Mouse (Mus musculus): ENCODE results near the gene Cntrob. TPM values are rescaled to one million over a fixed set of nuclear protein-coding genes. Genes with fewer than 3 reads are reported as not detected.

Cntrob gene
- 23.4 and 24.5 TPM in 2 replicates for polyA plus RNA-seq (2014; fragmentation: Nextera tagmentation; extraction: Ambion mirVana)

- peak within 1 kb of the TSS; percentile 87 for H3K9ac ChIP-seq (ENCODE audit: low read length)
- H3K27me3 ChIP-seq (ENCODE audit: control insufficient read depth, insufficient read depth, low read length): peaks cover 15% of the 10 kb centered on the region
- peak within 1 kb of the TSS; percentile 84 for H3K27ac ChIP-seq (replicated peaks; ENCODE audit: low read depth, low read length)
- ATAC-seq (ENCODE audit: insufficient number of reproducible peaks, low FRiP score, low TSS enrichment, low read depth): peak; percentile 90
- under 1% methylated on average over 30 of the region's 30 CpGs for WGBS
- peak; percentile 99 for DNase-seq (ENCODE audit: low spot score)
- no peaks in the 10 kb centered on the region for H3K9me3 ChIP-seq (ENCODE audit: control insufficient read depth, low read length)
- peak within 1 kb of the TSS; percentile 84 for H3K4me2 ChIP-seq (ENCODE audit: low read depth, severe bottlenecking)
- peaks cover 19% of the 10 kb centered on the region for H3K4me1 ChIP-seq (ENCODE audit: control insufficient read depth, insufficient read depth, low read length)
- peaks cover 4% of the 10 kb centered on the region for H3K36me3 ChIP-seq (ENCODE audit: control insufficient read depth, insufficient read depth, low read length)
- peak within 1 kb of the TSS; percentile 67 for H3K4me3 ChIP-seq (ENCODE audit: low read depth, low read length)
Observed at GRCm38 (mm10) chr11:69323667-69324111, at the start of gene Cntrob, which contains the start of gene Trappc1. Gene Cntrob (minus strand): TSS chr11:69323775. Gene Trappc1 (plus strand): TSS chr11:69323980.

- ATAC-seq (ENCODE audit: insufficient number of reproducible peaks, low FRiP score, low TSS enrichment, low read depth) (no peak), DNase-seq (ENCODE audit: low spot score) (no peak)
- Histone ChIP-seq H3K9ac (ENCODE audit: low read length) (no peak overlapping the region), H3K36me3 (ENCODE audit: control insufficient read depth, insufficient read depth, low read length) (peaks cover 2% of the 10 kb centered on the region; the same call in 1 of the 2 replicates), H3K4me3 (ENCODE audit: low read depth, low read length) (no peak overlapping the region), H3K9me3 (ENCODE audit: control insufficient read depth, low read length) (no peaks in the 10 kb centered on the region), H3K27me3 (ENCODE audit: control insufficient read depth, insufficient read depth, low read length) (no peaks in the 10 kb centered on the region), H3K4me2 (ENCODE audit: low read depth, severe bottlenecking) (no peak overlapping the region), H3K4me1 (ENCODE audit: control insufficient read depth, insufficient read depth, low read length) (peaks cover 9% of the 10 kb centered on the region), H3K27ac (replicated peaks; ENCODE audit: low read depth, low read length) (no peak overlapping the region)
- 61% methylated on average over 3 of the region's 3 CpGs for WGBS
Observed at GRCm38 (mm10) chr11:69372780-69373170, 49.2 kb upstream of the Cntrob start.

GRCm38 (mm10) chr11:69372056-69372779, 48.6 kb upstream of the Cntrob start:
- Histone ChIP-seq H3K4me1 (ENCODE audit: control insufficient read depth, insufficient read depth, low read length) (peaks cover 9% of the 10 kb centered on the region), H3K4me3 (ENCODE audit: low read depth, low read length) (no peak overlapping the region), H3K27me3 (ENCODE audit: control insufficient read depth, insufficient read depth, low read length) (no peaks in the 10 kb centered on the region), H3K9ac (ENCODE audit: low read length) (no peak overlapping the region), H3K27ac (replicated peaks; ENCODE audit: low read depth, low read length) (0 out of 2 replicates have a peak overlapping the region, but pooled peaks have one; percentile 5), H3K9me3 (ENCODE audit: control insufficient read depth, low read length) (no peaks in the 10 kb centered on the region), H3K36me3 (ENCODE audit: control insufficient read depth, insufficient read depth, low read length) (peaks cover 2% of the 10 kb centered on the region; the same call in 1 of the 2 replicates), H3K4me2 (ENCODE audit: low read depth, severe bottlenecking) (peak overlapping the region; percentile 3; the same call in 1 of the 2 replicates)
- WGBS: 65% methylated on average over 12 of the region's 12 CpGs
- ATAC-seq (ENCODE audit: insufficient number of reproducible peaks, low FRiP score, low TSS enrichment, low read depth) (no peak), DNase-seq (ENCODE audit: low spot score) (no peak)

DNA sequence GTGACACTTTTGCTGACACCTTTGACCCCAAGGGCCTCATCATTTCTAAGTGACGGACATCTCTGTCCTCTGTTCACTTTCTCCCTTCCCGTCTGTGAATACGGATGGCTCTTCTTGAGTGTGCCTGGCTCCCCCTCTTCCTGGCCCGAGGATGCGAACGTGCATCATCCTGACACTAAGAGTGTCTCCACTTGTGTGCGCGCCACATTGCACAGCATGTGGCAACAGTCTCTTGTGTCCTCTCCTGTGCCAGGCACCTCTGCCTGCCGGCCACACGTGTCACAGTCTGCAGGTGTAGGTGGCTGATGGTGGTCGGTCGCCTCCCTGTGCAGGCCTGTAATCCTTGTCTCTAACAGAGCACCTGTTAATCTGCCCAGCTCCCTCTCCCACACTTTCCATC, 48.0 kb upstream of the Cntrob start:
- WGBS: 60% methylated on average over 12 of the region's 12 CpGs
- Histone ChIP-seq H3K27me3 (ENCODE audit: control insufficient read depth, insufficient read depth, low read length) (no peaks in the 10 kb centered on the region), H3K9ac (ENCODE audit: low read length) (no peak overlapping the region), H3K4me1 (ENCODE audit: control insufficient read depth, insufficient read depth, low read length) (peaks cover 9% of the 10 kb centered on the region), H3K4me3 (ENCODE audit: low read depth, low read length) (no peak overlapping the region), H3K9me3 (ENCODE audit: control insufficient read depth, low read length) (no peaks in the 10 kb centered on the region), H3K27ac (replicated peaks; ENCODE audit: low read depth, low read length) (no peak overlapping the region), H3K36me3 (ENCODE audit: control insufficient read depth, insufficient read depth, low read length) (peaks cover 2% of the 10 kb centered on the region; the same call in 1 of the 2 replicates), H3K4me2 (ENCODE audit: low read depth, severe bottlenecking) (0 out of 2 replicates have a peak overlapping the region, but pooled peaks have one; percentile 3)
- ATAC-seq (ENCODE audit: insufficient number of reproducible peaks, low FRiP score, low TSS enrichment, low read depth) (no peak), DNase-seq (ENCODE audit: low spot score) (no peak)

DNA sequence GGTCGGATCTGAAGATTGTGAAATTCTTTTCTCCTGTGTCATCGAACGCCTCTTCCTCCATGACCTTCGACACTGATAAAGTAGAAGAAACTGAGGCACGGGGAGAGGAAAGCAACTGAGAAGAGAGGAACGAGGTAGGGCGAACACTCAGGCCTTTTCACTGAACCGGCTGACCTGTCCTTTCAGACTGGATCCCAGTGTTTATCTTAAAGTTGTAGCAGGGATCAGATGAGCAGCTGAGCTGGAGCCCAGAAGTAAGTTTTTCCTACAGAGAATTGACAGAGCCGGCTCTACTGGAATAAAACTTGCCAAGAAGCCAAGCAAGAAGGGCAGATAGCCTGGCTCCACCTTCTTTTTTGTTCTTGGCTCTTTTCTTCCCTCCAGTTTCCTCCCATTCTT, 47.2 kb upstream of the Cntrob start:
- H3K9ac ChIP-seq (ENCODE audit: low read length): peak overlapping the region; percentile 23; the same call in 1 of the 2 replicates
- H3K4me3 ChIP-seq (ENCODE audit: low read depth, low read length): no peak overlapping the region

DNA sequence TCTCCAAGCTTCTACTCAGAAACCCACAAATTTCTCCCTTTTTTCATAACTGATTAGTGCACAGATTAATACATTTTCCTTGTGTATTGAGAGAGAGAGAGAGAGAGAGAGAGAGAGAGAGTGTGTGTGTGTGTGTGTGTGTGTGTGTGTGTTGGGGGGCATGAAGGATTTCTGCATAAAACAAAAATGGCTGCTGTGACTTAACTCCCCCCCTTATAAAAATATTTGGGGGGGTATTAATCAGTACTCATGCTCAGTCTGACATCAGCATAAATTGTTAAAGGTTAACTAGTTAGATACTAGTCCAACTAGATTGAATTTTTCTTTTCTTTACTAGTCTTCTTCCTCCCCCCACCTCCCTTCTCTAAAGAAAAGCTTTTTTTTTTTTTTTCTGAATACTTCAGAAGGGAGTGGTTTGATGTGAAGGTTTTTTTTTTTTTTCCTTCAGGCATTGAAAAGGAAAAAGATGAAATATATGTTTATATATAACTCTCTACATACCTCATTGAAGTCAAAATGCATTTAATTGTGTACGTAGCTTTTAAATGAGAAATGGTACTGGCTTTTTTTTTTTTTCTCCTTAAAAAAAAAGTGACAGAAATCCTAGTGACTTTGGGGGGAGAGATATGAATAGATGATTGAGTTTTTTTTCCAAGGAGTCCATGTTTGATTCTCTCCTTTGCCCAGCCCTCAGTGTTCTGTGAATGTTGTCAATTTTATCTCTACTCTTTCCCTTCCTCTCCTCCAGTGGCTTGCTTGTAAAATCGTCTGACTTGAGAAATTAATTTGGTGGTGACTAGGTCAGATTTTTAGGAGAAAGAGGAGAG, 46.6 kb upstream of the Cntrob start:
- ATAC-seq (ENCODE audit: insufficient number of reproducible peaks, low FRiP score, low TSS enrichment, low read depth): no peak
- no peak overlapping the region for H3K27ac ChIP-seq (replicated peaks; ENCODE audit: low read depth, low read length)
- DNase-seq (ENCODE audit: low spot score): no peak

More for the DNA sequence above, 47.2 kb upstream of the Cntrob start:
- no peak for ATAC-seq (ENCODE audit: insufficient number of reproducible peaks, low FRiP score, low TSS enrichment, low read depth)
- H3K9me3 ChIP-seq (ENCODE audit: control insufficient read depth, low read length): no peaks in the 10 kb centered on the region
- peaks cover 13% of the 10 kb centered on the region for H3K4me1 ChIP-seq (ENCODE audit: control insufficient read depth, insufficient read depth, low read length)
- H3K4me2 ChIP-seq (ENCODE audit: low read depth, severe bottlenecking): peak overlapping the region; percentile 15; the same call in 1 of the 2 replicates
- DNase-seq (ENCODE audit: low spot score): no peak
- H3K27ac ChIP-seq (replicated peaks; ENCODE audit: low read depth, low read length): no peak overlapping the region
- whole genome bisulfite sequencing: 33% methylated on average over 9 of the region's 9 CpGs
- H3K27me3 ChIP-seq (ENCODE audit: control insufficient read depth, insufficient read depth, low read length): no peaks in the 10 kb centered on the region
- H3K36me3 ChIP-seq (ENCODE audit: control insufficient read depth, insufficient read depth, low read length): peaks cover 2% of the 10 kb centered on the region; the same call in 1 of the 2 replicates

DNA sequence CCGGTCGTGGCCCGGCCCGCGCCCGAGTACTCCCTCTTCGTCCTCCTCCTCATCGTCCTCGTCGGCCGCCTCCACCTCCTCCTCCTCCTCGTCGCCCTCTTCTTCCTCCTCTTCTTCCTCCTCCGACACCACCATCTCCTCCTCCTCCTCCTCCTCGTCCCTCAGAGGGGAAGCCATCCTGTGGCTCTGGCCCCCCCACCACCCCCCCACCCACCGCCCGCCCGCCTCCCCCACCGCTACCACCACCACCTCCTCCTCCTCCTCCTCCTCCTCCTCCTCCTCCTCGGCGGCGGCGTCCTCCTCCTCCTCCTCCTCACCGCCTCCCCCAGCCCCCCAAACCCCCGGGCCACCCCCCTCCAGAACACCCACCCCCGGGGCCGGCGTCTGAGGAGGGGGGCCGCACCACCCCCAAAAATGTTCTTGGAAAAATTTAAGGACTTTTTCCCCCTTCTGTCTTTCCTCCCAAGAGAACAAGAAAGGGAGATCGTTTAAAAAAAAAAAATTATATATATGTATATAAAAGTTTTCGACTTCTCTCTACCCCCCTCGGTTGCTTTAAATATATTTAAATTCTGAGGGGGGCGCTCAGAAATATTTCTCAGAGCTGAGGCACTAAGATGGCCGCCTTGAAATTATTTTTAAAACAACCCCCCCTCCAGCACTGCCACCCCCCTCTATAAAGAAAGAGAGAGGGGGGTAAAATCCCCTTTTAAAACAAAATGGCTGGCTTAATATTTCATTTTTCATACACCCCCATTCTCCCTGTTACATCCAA, 45.8 kb upstream of the Cntrob start, which contains the start of gene Chd3:
Gene Chd3, minus strand, starts transcription at position 192 of the 775 bp plus-strand sequence.
- 5% methylated on average over 21 of the region's 34 CpGs for WGBS
- Histone ChIP-seq H3K36me3 (ENCODE audit: control insufficient read depth, insufficient read depth, low read length) (peaks cover 2% of the 10 kb centered on the region; the same call in 1 of the 2 replicates), H3K9me3 (ENCODE audit: control insufficient read depth, low read length) (no peaks in the 10 kb centered on the region), H3K4me2 (ENCODE audit: low read depth, severe bottlenecking) (peak within 1 kb of the TSS; percentile 94), H3K9ac (ENCODE audit: low read length) (peak within 1 kb of the TSS; percentile 99), H3K4me3 (ENCODE audit: low read depth, low read length) (peak within 1 kb of the TSS; percentile 87), H3K4me1 (ENCODE audit: control insufficient read depth, insufficient read depth, low read length) (peaks cover 27% of the 10 kb centered on the region), H3K27me3 (ENCODE audit: control insufficient read depth, insufficient read depth, low read length) (no peaks in the 10 kb centered on the region), H3K27ac (replicated peaks; ENCODE audit: low read depth, low read length) (peak within 1 kb of the TSS; percentile 99)
- peak; percentile 55 for DNase-seq (ENCODE audit: low spot score)
- no peak for ATAC-seq (ENCODE audit: insufficient number of reproducible peaks, low FRiP score, low TSS enrichment, low read depth)

More for the DNA sequence above, 46.6 kb upstream of the Cntrob start:
- no peaks in the 10 kb centered on the region for H3K27me3 ChIP-seq (ENCODE audit: control insufficient read depth, insufficient read depth, low read length)
- H3K9me3 ChIP-seq (ENCODE audit: control insufficient read depth, low read length): no peaks in the 10 kb centered on the region
- H3K4me2 ChIP-seq (ENCODE audit: low read depth, severe bottlenecking): peak overlapping the region; percentile 94
- 41% methylated on average over 2 of the region's 2 CpGs for WGBS
- H3K4me3 ChIP-seq (ENCODE audit: low read depth, low read length): peak overlapping the region; percentile 87
- H3K4me1 ChIP-seq (ENCODE audit: control insufficient read depth, insufficient read depth, low read length): peaks cover 19% of the 10 kb centered on the region
- H3K36me3 ChIP-seq (ENCODE audit: control insufficient read depth, insufficient read depth, low read length): peaks cover 2% of the 10 kb centered on the region; the same call in 1 of the 2 replicates
- peak overlapping the region; percentile 99; the same call in 1 of the 2 replicates for H3K9ac ChIP-seq (ENCODE audit: low read length)

Measured in limb, embryonic 11.5 days (tissue).